In genomic region chrX:133738980-133739632, GRCm38 (mm10) we compare ENCODE assay signal across 15 mouse cellular contexts. TPM values are rescaled to one million over a fixed set of nuclear protein-coding genes. Genes with fewer than 3 reads are reported as not detected.
"Had no signal": no experiment of that assay in that cellular context is flagged by ENCODE, and none has a peak within 500 bp of the region (broad histone marks: within the 10 kb centered on the region; RNA-seq: fewer than 3 reads in every experiment).

No protein-coding gene starts in this region.

- H3K36me3 ChIP-seq: limb, embryonic 12.5 days; lung, embryonic 15.5 days; midbrain, embryonic 13.5 days; neural tube, embryonic 15.5 days had no signal

- ATAC-seq: midbrain, embryonic 13.5 days had no signal

- H3K4me3 ChIP-seq: layer of hippocampus, adult 2 months; limb, embryonic 12.5 days; lung, embryonic 15.5 days; midbrain, embryonic 13.5 days; myocyte; neural tube, embryonic 15.5 days had no signal

- H3K27ac ChIP-seq: layer of hippocampus, adult 2 months; limb, embryonic 12.5 days; liver, embryonic 14.5 days; lung, embryonic 15.5 days; midbrain, embryonic 13.5 days; neural tube, embryonic 15.5 days had no signal

- H3K27me3 ChIP-seq: lung, embryonic 15.5 days; midbrain, embryonic 13.5 days; neural tube, embryonic 15.5 days had no signal

- DNase-seq: kidney, adult 18-20 months; kidney, postnatal 10 days; kidney, postnatal 4 days; liver; right cerebral cortex, adult 18-20 months; thymus, adult 18-20 months; thymus, postnatal 14 days had no signal

- H3K4me1 ChIP-seq: limb, embryonic 12.5 days; lung, embryonic 15.5 days; midbrain, embryonic 13.5 days; neural tube, embryonic 15.5 days had no signal

- H3K9me3 ChIP-seq: limb, embryonic 12.5 days; lung, embryonic 15.5 days; midbrain, embryonic 13.5 days; neural tube, embryonic 15.5 days had no signal

- H3K9ac ChIP-seq: limb, embryonic 12.5 days; liver, embryonic 14.5 days; lung, embryonic 15.5 days; midbrain, embryonic 13.5 days; neural tube, embryonic 15.5 days had no signal

- H3K4me2 ChIP-seq: limb, embryonic 12.5 days; lung, embryonic 15.5 days; midbrain, embryonic 13.5 days; neural tube, embryonic 15.5 days had no signal

RNA-seq across cellular contexts. Expression of gene Pcdh19, which starts 50.3 kb away (rescaled TPM):
- total RNA-seq: megakaryocyte progenitor cell, adult 5-6 weeks had no signal
